Mouse (Mus musculus): ENCODE measurements around the gene Dlg2. TPM values are rescaled to one million over a fixed set of nuclear protein-coding genes. Genes with fewer than 3 reads are reported as not detected.

Dlg2 gene
- total and polyA plus RNA-seq, 3 experiments = 0.49 to 0.68 TPM; not detected in 1

DNA sequence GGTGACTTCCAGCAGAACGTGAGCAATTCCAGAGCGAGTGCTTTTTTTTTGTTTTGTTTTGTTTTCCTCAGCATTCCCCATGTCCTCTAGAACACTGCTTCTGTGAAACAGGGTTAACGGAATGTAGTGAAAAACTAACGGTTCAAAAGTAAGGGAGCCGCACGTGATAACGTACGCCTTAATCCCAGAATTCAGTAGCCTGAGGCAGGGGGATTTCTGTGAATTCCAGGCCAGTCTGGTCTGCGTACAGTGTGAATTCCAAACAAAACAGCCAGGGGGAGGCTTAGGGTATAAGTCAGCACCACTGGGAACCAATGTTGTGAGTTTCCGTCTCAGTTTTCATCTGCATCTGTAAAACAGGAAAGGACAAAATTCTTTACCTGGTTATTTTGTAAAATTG, 19.0 kb upstream of the Dlg2 start:
- TF ChIP-seq TAL1 (conservative IDR thresholded peaks at IDR 0.05; ENCODE audit: low read depth, low read length) = no peak
- Histone ChIP-seq H3K27me3 (ENCODE audit: insufficient read depth, low read length) (peaks cover 15% of the 10 kb centered on the region), H3K4me1 (ENCODE audit: insufficient read depth, low read depth, low read length) (peaks cover 19% of the 10 kb centered on the region), H3K4me3 (ENCODE audit: low read depth, low read length) (peak overlapping the region; percentile 92), H3K9me3 (replicated peaks) (no peaks in the 10 kb centered on the region), H3K36me3 (replicated peaks) (peaks cover 19% of the 10 kb centered on the region)
- ATAC-seq (ENCODE audit: extremely low read depth, insufficient number of reproducible peaks, low FRiP score, poor library complexity, severe bottlenecking) (no peak; the same call in 1 of the 2 replicates), DNase-seq (ENCODE audit: low spot score) (no peak)

- Histone ChIP-seq H3K36me3 (replicated peaks) (no peaks in the 10 kb centered on the region), H3K4me3 (ENCODE audit: low read depth, low read length) (no peak overlapping the region), H3K27me3 (ENCODE audit: insufficient read depth, low read length) (peaks cover 15% of the 10 kb centered on the region), H3K4me1 (ENCODE audit: insufficient read depth, low read depth, low read length) (peaks cover 12% of the 10 kb centered on the region), H3K9me3 (replicated peaks) (no peaks in the 10 kb centered on the region)
- TF ChIP-seq GATA1 (IDR thresholded peaks at IDR 0.05; ENCODE audit: borderline replicate concordance, low read length) = no peak
- TF ChIP-seq CTCF (IDR thresholded peaks at IDR 0.05; ENCODE audit: low read depth, low read length) = no peak
- no peak for TF ChIP-seq TAL1 (conservative IDR thresholded peaks at IDR 0.05; ENCODE audit: low read depth, low read length)
- TF ChIP-seq GATA2 (IDR thresholded peaks at IDR 0.05; ENCODE audit: borderline replicate concordance, low read depth, low read length) = no peak
- no peak for TF ChIP-seq POLR2AphosphoS5 (IDR thresholded peaks at IDR 0.05; ENCODE audit: insufficient replicate concordance, low read depth, low read length)
- ATAC-seq (ENCODE audit: extremely low read depth, insufficient number of reproducible peaks, low FRiP score, poor library complexity, severe bottlenecking) = no peak
- no peak for DNase-seq (ENCODE audit: low spot score)
Observed at GRCm38 (mm10) chr7:90460330-90460729, 16.1 kb upstream of the Dlg2 start.

DNA sequence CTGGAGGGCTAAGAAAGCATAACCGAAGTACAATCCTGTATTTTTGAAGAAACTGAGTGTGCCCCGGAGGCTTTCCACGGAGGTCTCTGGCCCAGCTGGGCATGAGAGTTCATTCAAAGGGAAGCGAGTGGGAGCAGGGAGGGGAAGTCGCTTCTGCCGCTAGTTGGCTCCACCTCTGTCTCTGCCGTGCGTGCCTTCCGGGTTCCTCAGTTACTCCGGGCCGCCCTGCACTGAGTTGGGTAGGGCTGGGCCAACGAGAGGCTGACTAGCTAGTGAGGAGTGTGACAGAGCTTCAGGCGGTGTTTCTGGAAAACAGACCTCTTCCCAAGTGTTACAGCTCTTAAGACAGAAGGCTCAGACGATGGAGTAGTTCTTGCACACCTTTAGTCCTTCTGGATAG, 15.5 kb upstream of the Dlg2 start:
- H3K4me1 ChIP-seq (ENCODE audit: insufficient read depth, low read depth, low read length) = peaks cover 9% of the 10 kb centered on the region

GRCm38 (mm10) chr7:90461441-90461840, 15.0 kb upstream of the Dlg2 start:
- peaks cover 15% of the 10 kb centered on the region for H3K27me3 ChIP-seq (ENCODE audit: insufficient read depth, low read length)
- TF ChIP-seq GATA2 (IDR thresholded peaks at IDR 0.05; ENCODE audit: borderline replicate concordance, low read depth, low read length) (no peak), CTCF (IDR thresholded peaks at IDR 0.05; ENCODE audit: low read depth, low read length) (no peak), GATA1 (IDR thresholded peaks at IDR 0.05; ENCODE audit: borderline replicate concordance, low read length) (no peak)
- peaks cover 6% of the 10 kb centered on the region for H3K4me1 ChIP-seq (ENCODE audit: insufficient read depth, low read depth, low read length)
- no peaks in the 10 kb centered on the region for H3K9me3 ChIP-seq (replicated peaks)
- H3K36me3 ChIP-seq (replicated peaks) = peaks cover 1% of the 10 kb centered on the region
- ATAC-seq (ENCODE audit: extremely low read depth, insufficient number of reproducible peaks, low FRiP score, poor library complexity, severe bottlenecking) (no peak), DNase-seq (ENCODE audit: low spot score) (no peak)
- no peak overlapping the region for H3K4me3 ChIP-seq (ENCODE audit: low read depth, low read length)

More for the DNA sequence above, 15.5 kb upstream of the Dlg2 start:
- no peak for TF ChIP-seq GATA2 (IDR thresholded peaks at IDR 0.05; ENCODE audit: borderline replicate concordance, low read depth, low read length)
- TF ChIP-seq TAL1 (conservative IDR thresholded peaks at IDR 0.05; ENCODE audit: low read depth, low read length) = no peak
- TF ChIP-seq POLR2AphosphoS5 (IDR thresholded peaks at IDR 0.05; ENCODE audit: insufficient replicate concordance, low read depth, low read length) = no peak
- no peak for TF ChIP-seq GATA1 (IDR thresholded peaks at IDR 0.05; ENCODE audit: borderline replicate concordance, low read length)
- ATAC-seq (ENCODE audit: extremely low read depth, insufficient number of reproducible peaks, low FRiP score, poor library complexity, severe bottlenecking) (no peak), DNase-seq (ENCODE audit: low spot score) (no peak)
- Histone ChIP-seq H3K27me3 (ENCODE audit: insufficient read depth, low read length) (peaks cover 15% of the 10 kb centered on the region), H3K4me3 (ENCODE audit: low read depth, low read length) (no peak overlapping the region), H3K9me3 (replicated peaks) (no peaks in the 10 kb centered on the region), H3K36me3 (replicated peaks) (no peaks in the 10 kb centered on the region)

- Histone ChIP-seq H3K4me3 (ENCODE audit: low read depth, low read length) (no peak overlapping the region), H3K27me3 (ENCODE audit: insufficient read depth, low read length) (no peaks in the 10 kb centered on the region), H3K36me3 (replicated peaks) (peaks cover 35% of the 10 kb centered on the region), H3K9me3 (replicated peaks) (no peaks in the 10 kb centered on the region), H3K4me1 (ENCODE audit: insufficient read depth, low read depth, low read length) (peaks cover 24% of the 10 kb centered on the region)
- TF ChIP-seq TAL1 (conservative IDR thresholded peaks at IDR 0.05; ENCODE audit: low read depth, low read length) = no peak
- no peak for TF ChIP-seq CTCF (IDR thresholded peaks at IDR 0.05; ENCODE audit: low read depth, low read length)
- TF ChIP-seq GATA2 (IDR thresholded peaks at IDR 0.05; ENCODE audit: borderline replicate concordance, low read depth, low read length) = no peak
- no peak for TF ChIP-seq GATA1 (IDR thresholded peaks at IDR 0.05; ENCODE audit: borderline replicate concordance, low read length)
- TF ChIP-seq POLR2AphosphoS5 (IDR thresholded peaks at IDR 0.05; ENCODE audit: insufficient replicate concordance, low read depth, low read length) = no peak
- no peak for DNase-seq (ENCODE audit: low spot score)
- ATAC-seq (ENCODE audit: extremely low read depth, insufficient number of reproducible peaks, low FRiP score, poor library complexity, severe bottlenecking) = no peak
Observed at GRCm38 (mm10) chr7:90473511-90473910, 3.0 kb upstream of the Dlg2 start.

DNA sequence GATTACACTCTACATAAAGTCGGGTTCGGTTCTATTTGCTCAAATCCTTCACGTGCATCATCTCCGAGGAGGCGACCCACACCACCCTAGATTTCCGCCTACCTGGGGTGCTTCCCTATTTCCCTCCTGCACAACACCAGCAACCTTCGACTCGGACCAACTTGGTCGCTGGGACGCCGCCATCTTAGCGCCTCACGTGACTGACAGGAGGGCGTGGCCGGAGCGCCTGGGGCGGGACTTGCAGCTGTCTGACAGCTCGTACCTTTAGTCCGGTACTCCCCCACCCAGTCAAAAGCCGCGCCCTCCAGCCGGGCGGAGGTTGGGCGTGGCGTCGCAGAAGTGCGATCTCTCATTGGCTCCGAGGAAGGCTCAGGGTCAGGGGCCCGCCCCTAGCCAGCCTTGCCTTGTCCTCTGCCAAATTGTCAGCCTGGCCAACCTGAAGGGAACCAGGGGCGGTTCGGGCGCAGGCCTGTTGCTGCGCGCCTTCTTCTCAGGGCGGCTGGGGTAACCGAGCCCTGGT, 619 bp upstream of the Dlg2 start, which contains the start of gene Tmem126b:
Tmem126b (minus strand) TSS at position 209 of the 520 bp plus-strand sequence.
- DNase-seq (ENCODE audit: low spot score) (peak; percentile 91), ATAC-seq (ENCODE audit: extremely low read depth, insufficient number of reproducible peaks, low FRiP score, poor library complexity, severe bottlenecking) (peak; percentile 98)
- Histone ChIP-seq H3K27me3 (ENCODE audit: insufficient read depth, low read length) (no peaks in the 10 kb centered on the region), H3K9me3 (replicated peaks) (no peaks in the 10 kb centered on the region), H3K36me3 (replicated peaks) (peaks cover 19% of the 10 kb centered on the region), H3K4me1 (ENCODE audit: insufficient read depth, low read depth, low read length) (peaks cover 24% of the 10 kb centered on the region), H3K4me3 (ENCODE audit: low read depth, low read length) (peak within 1 kb of the TSS; percentile 78)
- no peak for TF ChIP-seq CTCF (IDR thresholded peaks at IDR 0.05; ENCODE audit: low read depth, low read length)
- no peak for TF ChIP-seq GATA1 (IDR thresholded peaks at IDR 0.05; ENCODE audit: borderline replicate concordance, low read length)
- TF ChIP-seq GATA2 (IDR thresholded peaks at IDR 0.05; ENCODE audit: borderline replicate concordance, low read depth, low read length) = no peak
- TF ChIP-seq POLR2AphosphoS5 (IDR thresholded peaks at IDR 0.05; ENCODE audit: insufficient replicate concordance, low read depth, low read length) = no peak; the same call in 1 of the 2 replicates
- no peak for TF ChIP-seq TAL1 (conservative IDR thresholded peaks at IDR 0.05; ENCODE audit: low read depth, low read length)

GRCm38 (mm10) chr7:90482607-90483006, 6.1 kb downstream of the Dlg2 start:
- TF ChIP-seq POLR2AphosphoS5 (IDR thresholded peaks at IDR 0.05; ENCODE audit: insufficient replicate concordance, low read depth, low read length) (no peak), CTCF (IDR thresholded peaks at IDR 0.05; ENCODE audit: low read depth, low read length) (no peak), TAL1 (conservative IDR thresholded peaks at IDR 0.05; ENCODE audit: low read depth, low read length) (no peak), GATA2 (IDR thresholded peaks at IDR 0.05; ENCODE audit: borderline replicate concordance, low read depth, low read length) (no peak), GATA1 (IDR thresholded peaks at IDR 0.05; ENCODE audit: borderline replicate concordance, low read length) (no peak)
- Histone ChIP-seq H3K9me3 (replicated peaks) (no peaks in the 10 kb centered on the region), H3K4me1 (ENCODE audit: insufficient read depth, low read depth, low read length) (no peaks in the 10 kb centered on the region), H3K27me3 (ENCODE audit: insufficient read depth, low read length) (peaks cover 10% of the 10 kb centered on the region; the same call in 1 of the 2 replicates), H3K36me3 (replicated peaks) (no peaks in the 10 kb centered on the region), H3K4me3 (ENCODE audit: low read depth, low read length) (no peak overlapping the region)
- no peak for DNase-seq (ENCODE audit: low spot score)
- no peak for ATAC-seq (ENCODE audit: extremely low read depth, insufficient number of reproducible peaks, low FRiP score, poor library complexity, severe bottlenecking)

Measured in G1E (cell line).